Mouse (Mus musculus) brain, embryonic 14.5 days (tissue): ENCODE results near the gene Clec5a.

ENCODE experiments used
- CTCF ChIP-seq: fragments of 200-500 bp; IDR thresholded peaks from 2 replicates; pipeline ENCODE4 v1.5.1; 2012; ENCODE audit warnings: inconsistent platforms, mild to moderate bottlenecking, moderate library complexity, borderline replicate concordance; ENCODE audit not compliant: insufficient read depth, insufficient read length; ENCODE audit errors: extremely low read depth
- POLR2A ChIP-seq: fragments of 200-500 bp; IDR thresholded peaks from 2 replicates; pipeline ENCODE4 v1.6.1; 2012; ENCODE audit warnings: mild to moderate bottlenecking, inconsistent platforms, borderline replicate concordance; ENCODE audit not compliant: poor library complexity, insufficient read depth, insufficient read length, severe bottlenecking; ENCODE audit errors: extremely low read depth

DNA sequence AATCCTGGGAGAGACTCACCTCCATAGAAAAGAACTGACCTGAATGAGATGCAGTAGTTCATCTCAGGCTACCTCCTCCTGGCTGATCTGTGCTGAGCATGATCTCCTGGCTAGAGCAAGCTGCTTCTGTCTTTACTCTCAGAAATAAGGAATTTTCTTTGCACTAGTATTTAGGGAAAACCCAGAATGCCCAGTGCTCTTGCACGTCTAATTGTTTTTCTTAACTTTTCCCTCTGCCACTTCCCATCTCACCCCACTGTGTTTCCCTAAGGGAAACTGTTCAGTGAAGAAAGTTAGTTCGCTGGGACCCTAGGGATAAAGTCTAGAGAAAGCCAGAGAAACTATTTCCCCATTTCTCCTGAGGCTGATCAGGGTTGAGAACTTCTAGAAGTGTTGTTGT lies 30.7 kb downstream of the Clec5a start, which contains the start of gene Olfr461:
- no peak for TF ChIP-seq POLR2A
- no peak for TF ChIP-seq CTCF
